Mouse (Mus musculus): ENCODE measurements around the gene Spata25.
"Not testable (repeated sequence)": the region's sequence is repeated elsewhere in the genome, so short reads cannot be mapped to it uniquely, and the experiment has no call there.

The Spata25 gene

DNA sequence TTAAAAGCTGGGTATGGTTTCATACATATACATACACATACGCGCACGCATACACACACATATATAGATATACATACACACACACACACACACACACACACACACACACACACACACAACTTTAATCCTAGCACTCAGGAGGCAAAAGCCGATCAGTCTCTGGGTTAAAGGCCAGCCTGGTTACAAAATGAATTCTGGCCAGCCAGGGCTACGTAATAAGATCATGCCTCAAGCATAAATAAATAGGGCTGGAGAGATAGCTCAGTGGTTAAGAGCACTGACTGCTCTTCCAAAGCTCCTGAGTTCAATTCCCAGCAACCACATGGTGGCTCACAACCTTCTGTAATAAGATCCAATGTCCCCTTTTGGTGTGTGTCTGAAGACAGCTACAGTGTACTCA lies 27.2 kb upstream of the Spata25 start:
- DNase-seq (ENCODE audit: low spot score): not testable (repeated sequence)

GRCm38 (mm10) chr2:164850061-164850460 lies 21.7 kb upstream of the Spata25 start:
- DNase-seq (ENCODE audit: low spot score): no peak

- DNase-seq (ENCODE audit: low spot score): no peak
These were observed 17.4 kb upstream of the Spata25 start for GRCm38 (mm10) chr2:164845782-164846181.

- no peak for DNase-seq (ENCODE audit: low spot score)
These were observed 6.8 kb upstream of the Spata25 start for GRCm38 (mm10) chr2:164835164-164835563.

- no peak for DNase-seq (ENCODE audit: low spot score)
These were observed 6.2 kb upstream of the Spata25 start for GRCm38 (mm10) chr2:164834531-164834930.

- DNase-seq (ENCODE audit: low spot score): peak; percentile 86
These were observed 5.1 kb upstream of the Spata25 start, which contains the start of gene Neurl2 for GRCm38 (mm10) chr2:164833314-164833959. TSS of gene Neurl2 (minus strand) at chr2:164833456.

GRCm38 (mm10) chr2:164832748-164833301 lies 4.5 kb upstream of the Spata25 start, which contains the start of gene Ctsa:
TSS of gene Ctsa (plus strand) at chr2:164832873.
- DNase-seq (ENCODE audit: low spot score): peak; percentile 62

- DNase-seq (ENCODE audit: low spot score): no peak
These were observed 3.9 kb upstream of the Spata25 start for GRCm38 (mm10) chr2:164832032-164832747.

DNA sequence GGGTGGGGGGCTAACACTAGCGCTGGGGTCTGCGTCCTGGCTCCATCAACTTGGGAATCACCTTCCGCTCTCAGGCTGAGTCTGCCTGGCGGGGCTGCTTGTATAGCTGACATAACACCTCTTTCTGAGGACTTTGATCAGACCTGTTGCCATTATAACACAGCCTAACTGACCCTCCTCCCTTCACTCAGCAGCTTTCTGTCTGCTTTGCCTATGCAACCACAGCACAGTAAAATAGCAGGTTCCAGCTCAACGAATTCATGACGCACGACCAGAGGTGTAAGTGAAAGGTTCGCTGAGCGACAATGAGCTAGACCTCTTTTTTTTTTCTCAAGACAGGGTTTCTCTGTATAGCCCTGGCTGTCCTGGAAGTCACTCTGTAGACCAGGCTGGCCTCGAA lies 2.7 kb upstream of the Spata25 start:
- no peak for DNase-seq (ENCODE audit: low spot score)

DNA sequence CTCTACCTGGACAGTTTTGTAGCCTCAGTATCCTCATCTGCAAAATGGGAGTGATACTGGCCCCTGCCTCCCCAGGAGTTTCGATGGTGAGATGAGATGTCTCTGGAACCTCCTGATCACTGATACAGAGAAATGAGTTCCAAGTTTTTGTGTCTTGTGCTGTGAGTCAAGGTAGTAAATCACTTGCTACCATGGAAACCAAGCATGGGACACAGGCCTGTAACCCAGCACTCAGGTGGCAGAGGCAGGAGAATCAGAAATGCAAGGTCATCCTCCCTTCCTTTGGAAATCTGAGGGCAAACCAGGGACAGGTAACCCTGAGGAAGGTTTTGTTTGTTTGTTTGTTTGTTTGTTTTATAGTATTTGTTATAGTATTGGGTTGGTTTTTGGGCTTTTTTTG lies 753 bp upstream of the Spata25 start:
- no peak for DNase-seq (ENCODE audit: low spot score)

- no peak for DNase-seq (ENCODE audit: low spot score)
These were observed 1.0 kb downstream of the Spata25 start for GRCm38 (mm10) chr2:164827146-164827850.

DNA sequence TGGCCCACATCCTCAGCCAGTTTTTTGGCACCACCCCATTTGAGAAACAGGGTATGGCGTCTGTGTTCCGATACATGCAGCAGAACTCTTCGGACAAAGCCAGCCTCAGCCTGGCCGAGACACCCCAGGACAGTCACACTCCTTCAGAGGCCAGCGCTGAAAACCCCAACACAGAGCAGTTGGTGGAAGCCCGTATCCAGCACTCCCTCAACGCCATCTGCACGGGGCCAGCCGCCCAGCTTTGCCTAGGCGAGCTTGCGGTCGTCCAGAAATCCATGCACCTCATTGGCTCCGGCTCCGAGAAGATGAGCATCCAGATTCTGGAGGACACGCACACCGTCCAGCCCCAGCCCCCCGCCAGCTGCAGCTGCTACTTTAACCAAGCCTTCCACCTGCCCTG lies 2.8 kb downstream of the Spata25 start:
- DNase-seq (ENCODE audit: low spot score): no peak

- no peak for DNase-seq (ENCODE audit: low spot score)
These were observed 4.4 kb downstream of the Spata25 start for GRCm38 (mm10) chr2:164823969-164824368.

- DNase-seq (ENCODE audit: low spot score): no peak
These were observed 5.2 kb downstream of the Spata25 start for GRCm38 (mm10) chr2:164823181-164823585.

- DNase-seq (ENCODE audit: low spot score): peak; percentile 98
These were observed 5.6 kb downstream of the Spata25 start, which contains the start of gene Zswim1 for GRCm38 (mm10) chr2:164822636-164823165. TSS of gene Zswim1 (plus strand) at chr2:164822686.

DNA sequence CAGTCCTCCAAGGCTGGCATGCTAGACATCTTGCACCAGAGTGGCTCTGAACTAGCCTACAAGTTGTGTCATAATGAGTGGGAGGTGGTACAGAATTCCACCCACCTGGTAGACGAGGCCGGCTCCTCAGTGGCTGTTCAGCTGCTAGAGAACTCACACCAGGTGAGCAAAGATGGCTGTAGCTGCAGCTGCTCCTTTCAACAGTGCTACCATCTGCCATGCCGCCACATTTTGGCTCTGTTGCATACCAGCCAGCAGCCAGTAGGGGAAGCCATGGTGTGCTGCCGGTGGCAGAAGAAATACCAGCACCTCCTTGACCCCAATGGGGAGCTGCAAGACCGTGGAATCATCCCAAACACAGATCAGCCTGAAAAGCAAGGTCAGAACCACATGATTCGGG lies 7.3 kb downstream of the Spata25 start:
- no peak for DNase-seq (ENCODE audit: low spot score)

DNA sequence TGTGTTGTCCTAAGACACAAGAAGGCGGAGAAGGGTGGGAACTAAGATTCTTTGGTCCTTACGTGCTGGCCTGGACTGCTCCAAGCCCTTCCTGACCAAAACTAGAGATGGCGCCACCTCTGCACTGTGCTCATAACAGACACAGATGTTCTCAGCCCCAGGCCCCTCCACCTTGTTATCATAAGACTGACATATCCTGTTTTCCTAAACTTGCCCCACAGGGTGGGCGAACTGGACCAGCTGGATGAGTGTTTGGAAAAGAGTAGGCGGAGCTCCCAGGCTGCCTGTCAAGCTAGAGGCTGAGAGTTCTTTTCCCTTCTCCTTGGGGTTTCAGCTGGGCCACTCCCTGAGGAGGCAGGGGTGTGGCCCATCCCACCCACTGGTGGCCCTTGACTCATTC lies 10.6 kb downstream of the Spata25 start:
- no peak for DNase-seq (ENCODE audit: low spot score)

GRCm38 (mm10) chr2:164817206-164817605 lies 11.1 kb downstream of the Spata25 start:
- DNase-seq (ENCODE audit: low spot score): no peak

DNA sequence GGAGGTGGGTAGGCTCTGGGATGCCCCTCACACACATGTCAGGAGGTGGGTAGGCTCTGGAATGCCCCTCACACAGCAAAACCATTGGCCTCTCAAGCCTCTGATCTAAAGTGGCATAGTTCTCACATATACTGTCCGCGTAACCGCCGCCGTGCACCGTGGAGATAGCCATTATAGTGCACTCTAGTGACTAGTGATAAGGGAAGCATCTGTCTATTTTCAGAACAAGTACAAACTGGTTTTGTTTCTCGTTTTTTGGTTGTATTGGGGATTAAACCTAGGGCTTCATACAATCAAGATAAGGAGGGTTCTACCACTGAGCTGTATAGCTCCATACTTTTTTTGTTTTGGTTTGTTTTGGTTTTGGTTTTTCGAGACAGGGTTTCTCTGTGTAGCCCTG lies 12.5 kb downstream of the Spata25 start:
- no peak for DNase-seq (ENCODE audit: low spot score)

DNA sequence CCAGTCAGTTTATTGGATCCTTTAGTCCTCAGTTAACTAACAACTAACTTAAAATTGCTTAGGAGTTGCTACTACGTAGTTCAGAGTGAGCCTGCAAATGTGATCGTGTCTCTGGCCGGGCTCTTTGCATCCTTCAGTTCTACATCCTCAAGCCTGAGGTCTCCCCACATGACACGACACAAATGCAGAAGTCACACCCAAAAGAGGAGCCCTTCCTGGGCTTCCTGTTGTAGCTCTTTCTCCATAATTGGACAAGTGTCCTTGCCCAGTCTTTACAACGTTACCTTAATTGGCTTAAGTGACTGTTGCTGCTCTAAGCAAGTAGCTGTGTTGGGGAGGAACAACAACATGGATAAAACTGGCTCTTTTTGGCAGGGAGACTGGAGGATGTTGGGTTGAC lies 13.0 kb downstream of the Spata25 start:
- no peak for DNase-seq (ENCODE audit: low spot score)

GRCm38 (mm10) chr2:164813557-164813956 lies 14.8 kb downstream of the Spata25 start:
- DNase-seq (ENCODE audit: low spot score): no peak

GRCm38 (mm10) chr2:164806614-164807013 lies 21.7 kb downstream of the Spata25 start:
- DNase-seq (ENCODE audit: low spot score): no peak
